Mouse (Mus musculus) heart, embryonic 10.5 days (tissue): ENCODE results near the gene Taf15. TPM values are rescaled to one million over a fixed set of nuclear protein-coding genes. Genes with fewer than 3 reads are reported as not detected.
"Not testable (repeated sequence)": the region's sequence is repeated elsewhere in the genome, so short reads cannot be mapped to it uniquely, and the experiment has no call there.

Experiments
- DNase-seq: peaks from one replicate; pipeline ENCODE4 v3.0.0-alpha.2; 2017; ENCODE audit warnings: low spot score
- H3K27ac ChIP-seq: fragments of 300-500 bp; sonication (generic); 2 replicates; pipeline ENCODE4 v1.5.1; 2016; ENCODE audit warnings: mild to moderate bottlenecking
- H3K27me3 ChIP-seq: fragments of 300-500 bp; sonication (generic); 2 replicates; pipeline ENCODE4 v1.6.1; 2016; ENCODE audit warnings: mild to moderate bottlenecking; ENCODE audit not compliant: poor library complexity, insufficient read depth, severe bottlenecking
- H3K36me3 ChIP-seq: fragments of 300-500 bp; sonication (generic); 2 replicates; pipeline ENCODE4 v1.6.1; 2016; ENCODE audit warnings: mild to moderate bottlenecking, moderate library complexity
- H3K4me1 ChIP-seq: fragments of 300-500 bp; sonication (generic); 2 replicates; pipeline ENCODE4 v1.6.1; 2016; ENCODE audit warnings: mild to moderate bottlenecking
- H3K4me3 ChIP-seq: fragments of 300-500 bp; sonication (generic); 2 replicates; pipeline ENCODE4 v1.5.1; 2016; ENCODE audit warnings: mild to moderate bottlenecking, moderate library complexity
- H3K9me3 ChIP-seq: fragments of 300-500 bp; sonication (generic); 2 replicates; pipeline ENCODE4 v1.6.1; 2016; ENCODE audit warnings: mild to moderate bottlenecking, moderate library complexity
- WGBS: fragments of 180-500 bp; shearing (Covaris S2); methylation state at CpG from one replicate; pipeline ENCODE4 v1.1.7; 2016; 5-methylcytosine and 5-hydroxymethylcytosine counted together
- polyA plus RNA-seq: library from polyadenylated mRNA; unstranded; fragments of >200 nt; fragmentation: Nextera tagmentation; extraction: Ambion mirVana; gene quantifications from 2 replicates; pipeline ENCODE4 v1.2.1, GENCODE M21; 2016

Gene Taf15
- polyA plus RNA-seq, 1 experiment from 2014 or later: 8.0 TPM

DNA sequence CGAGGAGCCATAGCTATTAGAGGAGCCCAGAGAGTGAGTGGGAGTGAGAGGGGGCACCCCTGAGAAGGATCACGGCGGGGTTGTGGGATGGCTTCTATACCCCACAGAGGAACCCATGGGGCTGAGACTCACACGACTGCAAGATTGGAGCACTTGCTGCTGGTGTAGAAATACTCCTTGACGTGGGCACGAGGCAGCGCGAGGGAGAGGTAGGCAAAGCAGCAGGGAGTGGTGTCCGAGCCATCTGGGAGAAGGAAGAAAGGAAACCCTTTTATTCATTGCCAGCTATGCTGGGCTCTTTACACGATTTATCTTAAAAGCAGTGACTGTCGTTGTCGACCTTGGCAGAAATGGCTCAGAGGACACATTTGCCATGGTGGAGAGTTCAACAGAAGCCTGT lies 56.1 kb downstream of the Taf15 start:
- Histone ChIP-seq H3K27ac (no peak overlapping the region), H3K36me3 (no peaks in the 10 kb centered on the region), H3K27me3 (no peaks in the 10 kb centered on the region), H3K9me3 (no peaks in the 10 kb centered on the region), H3K4me3 (no peak overlapping the region), H3K4me1 (0 out of 2 replicates have a peak, but pooled peaks cover 4% of the 10 kb centered on the region)
- no peak for DNase-seq
- WGBS: 71% methylated on average over 12 of the region's 12 CpGs

DNA sequence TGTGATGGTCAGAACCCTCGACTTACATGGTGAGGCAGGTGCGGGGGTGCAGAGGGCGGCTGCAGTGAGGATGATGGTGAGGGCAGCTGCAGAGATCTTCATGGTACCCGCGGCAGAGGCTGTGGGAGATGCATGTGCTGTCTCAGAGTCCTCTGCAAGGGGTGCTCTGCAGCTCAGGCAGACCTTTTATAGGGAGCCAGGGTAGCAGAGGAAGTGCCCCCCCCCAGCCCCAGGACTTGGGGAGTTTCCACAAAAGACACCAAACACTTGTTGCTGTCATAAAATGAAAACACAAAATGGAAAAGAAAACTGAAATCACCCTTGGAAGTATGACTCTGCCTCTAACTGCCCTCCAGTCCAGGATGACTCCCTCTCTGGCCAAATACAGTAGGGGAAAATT lies 57.5 kb downstream of the Taf15 start, which contains the start of gene Ccl5:
Gene Ccl5, minus strand, starts transcription at position 159 of the 400 bp plus-strand sequence.
- Histone ChIP-seq H3K27ac (no peak within 1 kb of the TSS), H3K36me3 (no peaks in the 10 kb centered on the region), H3K4me1 (peaks cover 16% of the 10 kb centered on the region; the same call in 1 of the 2 replicates), H3K9me3 (no peaks in the 10 kb centered on the region), H3K4me3 (no peak within 1 kb of the TSS), H3K27me3 (no peaks in the 10 kb centered on the region)
- no peak for DNase-seq
- 76% methylated on average over 5 of the region's 5 CpGs for WGBS

DNA sequence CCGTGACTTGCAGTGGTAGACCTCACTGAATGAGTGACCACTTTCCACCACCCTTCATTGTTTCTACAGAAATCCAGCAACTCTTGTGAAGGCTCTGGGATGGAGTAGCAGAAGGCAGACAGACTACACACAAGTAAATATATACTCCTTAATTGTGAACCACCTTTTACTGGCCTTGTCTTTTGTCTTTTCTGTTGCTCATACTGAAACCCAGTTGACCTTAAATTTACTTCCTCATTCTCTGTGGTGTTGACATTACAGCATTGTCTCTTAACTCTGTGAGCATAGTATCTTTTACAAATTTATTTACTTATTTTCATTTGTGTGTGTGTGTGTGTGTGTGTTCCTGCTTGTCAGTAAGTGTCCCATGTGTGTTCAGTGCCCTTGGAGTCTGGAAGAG lies 60.3 kb downstream of the Taf15 start:
- 93% methylated on average over 1 of the region's 1 CpGs for WGBS
- H3K9me3 ChIP-seq: no peaks in the 10 kb centered on the region
- peaks cover 16% of the 10 kb centered on the region; the same call in 1 of the 2 replicates for H3K4me1 ChIP-seq
- H3K36me3 ChIP-seq: no peaks in the 10 kb centered on the region
- no peak for DNase-seq
- no peaks in the 10 kb centered on the region for H3K27me3 ChIP-seq
- H3K4me3 ChIP-seq: no peak overlapping the region
- no peak overlapping the region for H3K27ac ChIP-seq

DNA sequence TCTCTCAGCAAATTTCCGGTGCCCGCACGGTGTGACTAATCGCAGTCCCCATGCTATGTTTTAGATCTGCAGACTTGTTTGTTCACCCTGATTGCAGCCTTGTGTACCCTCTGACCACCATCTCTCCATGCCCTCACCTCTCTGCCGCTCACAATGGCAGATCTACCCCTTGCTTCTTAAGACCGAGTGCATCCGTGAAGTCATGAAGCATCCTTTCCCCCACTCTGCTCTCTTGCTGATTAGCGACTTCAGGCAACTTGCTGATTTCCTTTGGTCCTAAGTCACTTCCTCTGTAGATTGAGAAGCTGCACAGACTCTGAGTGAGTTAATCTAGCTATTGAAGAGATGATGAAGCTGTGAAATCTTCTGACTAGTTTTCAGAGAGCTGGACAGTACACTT lies 61.3 kb downstream of the Taf15 start:
- no peak overlapping the region for H3K27ac ChIP-seq

DNA sequence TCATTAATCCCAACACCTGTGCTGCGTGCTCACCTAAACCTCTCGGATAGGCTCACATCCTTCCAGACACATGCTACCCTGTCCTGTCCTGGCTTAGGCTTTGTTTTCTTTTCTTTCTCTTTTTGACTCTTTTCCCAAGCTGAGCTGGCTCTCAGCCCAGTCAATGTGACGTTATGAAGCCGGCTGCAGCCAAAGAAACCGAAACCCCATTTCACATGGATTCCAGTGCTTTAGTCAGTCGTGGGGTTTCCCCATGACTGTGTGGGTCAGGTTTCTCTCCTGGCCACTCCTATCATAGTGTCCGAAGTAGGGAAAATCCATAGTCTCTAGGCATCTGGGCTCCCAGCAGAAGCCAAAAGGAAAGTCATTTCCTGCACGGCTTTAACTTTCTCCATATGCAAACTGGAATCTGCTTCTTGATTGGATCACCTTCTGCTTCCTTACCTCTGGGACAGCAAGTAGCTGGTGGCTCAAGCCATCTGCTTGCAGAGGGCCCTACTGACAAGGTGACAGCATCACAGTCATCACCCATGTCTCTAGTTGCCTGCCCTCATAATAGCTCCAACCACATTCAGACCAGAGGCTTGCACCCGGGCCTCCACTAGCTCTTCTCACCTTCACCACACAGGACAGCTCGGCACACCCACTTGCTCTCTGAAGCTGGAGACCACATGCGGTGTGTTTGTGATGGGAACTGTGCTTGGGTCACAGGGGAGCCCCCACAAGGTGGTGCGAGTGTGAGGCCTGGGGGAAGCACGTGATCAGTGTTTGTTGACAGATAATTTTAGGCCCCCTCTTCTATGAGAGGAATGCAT lies 61.9 kb downstream of the Taf15 start:
- no peak overlapping the region for H3K4me3 ChIP-seq
- H3K27me3 ChIP-seq: no peaks in the 10 kb centered on the region
- peaks cover 16% of the 10 kb centered on the region; the same call in 1 of the 2 replicates for H3K4me1 ChIP-seq
- 49% methylated on average over 13 of the region's 13 CpGs for WGBS
- H3K27ac ChIP-seq: no peak overlapping the region
- no peak for DNase-seq
- no peaks in the 10 kb centered on the region for H3K9me3 ChIP-seq
- H3K36me3 ChIP-seq: no peaks in the 10 kb centered on the region

More for the DNA sequence above, 61.3 kb downstream of the Taf15 start:
- no peak for DNase-seq
- H3K4me3 ChIP-seq: no peak overlapping the region
- H3K27me3 ChIP-seq: no peaks in the 10 kb centered on the region
- H3K36me3 ChIP-seq: no peaks in the 10 kb centered on the region
- H3K9me3 ChIP-seq: no peaks in the 10 kb centered on the region
- 79% methylated on average over 8 of the region's 8 CpGs for WGBS
- peaks cover 16% of the 10 kb centered on the region; the same call in 1 of the 2 replicates for H3K4me1 ChIP-seq

DNA sequence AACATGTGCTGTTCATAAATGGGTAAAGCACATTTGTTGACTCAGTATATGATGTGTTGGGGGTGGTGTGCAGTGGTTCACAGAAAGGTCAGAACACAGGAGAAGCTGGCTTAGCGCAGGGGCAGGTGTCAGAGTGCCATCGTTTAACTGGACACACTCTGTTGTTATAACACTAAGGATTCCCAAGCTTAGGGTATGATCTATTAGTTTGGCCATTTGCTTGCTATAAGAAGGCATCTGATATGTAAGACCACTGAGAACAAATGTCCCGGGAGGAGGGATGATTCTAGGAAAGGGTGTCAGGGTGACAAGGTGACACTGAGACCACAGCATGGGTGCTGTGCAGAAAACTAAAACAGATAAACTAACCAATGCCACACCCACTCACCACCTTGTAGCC lies 63.9 kb downstream of the Taf15 start:
- Histone ChIP-seq H3K36me3 (no peaks in the 10 kb centered on the region), H3K4me1 (peaks cover 12% of the 10 kb centered on the region; the same call in 1 of the 2 replicates), H3K9me3 (no peaks in the 10 kb centered on the region), H3K27me3 (no peaks in the 10 kb centered on the region), H3K4me3 (no peak overlapping the region), H3K27ac (no peak overlapping the region)
- WGBS: 81% methylated on average over 3 of the region's 3 CpGs
- DNase-seq: no peak

DNA sequence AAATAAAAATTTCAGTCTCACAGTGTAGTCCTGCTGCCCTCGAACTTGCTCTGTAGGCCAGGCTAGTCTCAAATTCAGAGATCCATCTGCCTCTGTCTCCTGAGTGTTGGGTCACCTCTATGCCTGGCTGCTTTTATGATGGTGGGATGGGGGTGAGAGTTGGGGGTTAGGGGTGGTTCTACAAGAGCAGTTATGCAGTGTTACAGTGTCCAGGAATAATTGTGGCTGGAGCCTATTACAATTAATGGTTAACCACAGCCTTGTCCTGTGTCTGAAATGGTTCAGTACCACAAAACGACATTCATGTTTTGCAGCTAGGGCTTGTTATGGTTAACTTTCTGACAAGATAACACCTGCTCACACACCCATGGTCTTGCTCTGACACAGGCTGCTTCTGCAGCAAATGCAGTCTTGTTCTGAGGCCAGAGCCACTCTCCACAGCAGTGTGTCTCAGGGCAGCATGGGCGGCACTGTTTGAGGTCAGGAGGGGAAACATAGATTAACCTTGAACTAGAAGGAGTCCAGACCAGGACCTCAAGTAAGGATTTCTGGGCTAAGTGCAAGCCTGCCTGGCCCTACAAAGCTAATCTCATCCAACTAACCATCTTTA lies 65.9 kb downstream of the Taf15 start:
- WGBS: 72% methylated on average over 3 of the region's 3 CpGs
- no peak for DNase-seq
- H3K27ac ChIP-seq: no peak overlapping the region
- H3K36me3 ChIP-seq: no peaks in the 10 kb centered on the region
- peaks cover 12% of the 10 kb centered on the region; the same call in 1 of the 2 replicates for H3K4me1 ChIP-seq
- H3K27me3 ChIP-seq: no peaks in the 10 kb centered on the region
- no peaks in the 10 kb centered on the region for H3K9me3 ChIP-seq
- no peak overlapping the region for H3K4me3 ChIP-seq

DNA sequence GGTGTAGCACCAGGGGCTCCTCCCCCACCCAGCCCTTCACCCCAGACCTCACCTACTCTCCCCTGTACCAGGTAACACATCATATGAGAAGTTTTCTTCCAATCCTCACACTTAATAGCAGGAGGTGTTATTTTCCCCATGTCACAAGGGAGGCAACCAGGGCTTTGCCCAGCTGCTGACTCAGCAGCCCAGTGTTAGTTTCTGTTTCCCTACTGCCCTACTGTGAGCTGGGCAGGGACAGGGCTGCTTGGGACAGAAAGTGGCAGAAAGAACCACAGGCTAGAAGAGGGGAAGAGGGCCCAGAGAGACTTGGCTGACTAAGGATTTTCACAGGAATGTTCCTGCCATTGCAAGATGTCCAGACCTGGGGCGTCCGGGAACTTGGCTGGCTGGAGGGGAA lies 68.0 kb downstream of the Taf15 start:
- H3K4me1 ChIP-seq: no peaks in the 10 kb centered on the region
- H3K27ac ChIP-seq: no peak overlapping the region
- H3K4me3 ChIP-seq: no peak overlapping the region
- 76% methylated on average over 2 of the region's 2 CpGs for WGBS
- no peaks in the 10 kb centered on the region for H3K27me3 ChIP-seq
- H3K36me3 ChIP-seq: no peaks in the 10 kb centered on the region
- no peaks in the 10 kb centered on the region for H3K9me3 ChIP-seq
- DNase-seq: no peak

DNA sequence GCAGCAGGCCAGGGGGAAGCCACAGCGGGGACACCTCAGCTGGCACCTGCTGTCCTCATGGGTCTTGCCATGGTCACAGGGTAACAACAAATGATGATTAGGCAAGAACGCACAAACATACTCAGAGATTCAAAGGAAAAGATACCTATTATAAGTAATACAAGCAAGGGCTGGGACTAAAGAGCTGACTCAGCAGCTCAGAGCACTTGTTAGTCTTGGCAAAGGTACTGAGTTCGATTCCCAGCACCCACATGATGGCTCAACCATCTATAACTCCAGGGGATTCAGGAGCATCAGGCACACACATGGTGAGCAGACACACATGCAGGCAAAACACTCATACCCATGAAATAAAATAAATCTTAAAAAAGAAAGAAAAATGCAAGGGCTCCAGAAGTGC lies 68.5 kb downstream of the Taf15 start:
- Histone ChIP-seq H3K27ac (no peak overlapping the region), H3K9me3 (no peaks in the 10 kb centered on the region), H3K4me1 (no peaks in the 10 kb centered on the region), H3K4me3 (no peak overlapping the region), H3K36me3 (no peaks in the 10 kb centered on the region), H3K27me3 (no peaks in the 10 kb centered on the region)
- WGBS: 85% methylated on average over 3 of the region's 3 CpGs
- no peak for DNase-seq

DNA sequence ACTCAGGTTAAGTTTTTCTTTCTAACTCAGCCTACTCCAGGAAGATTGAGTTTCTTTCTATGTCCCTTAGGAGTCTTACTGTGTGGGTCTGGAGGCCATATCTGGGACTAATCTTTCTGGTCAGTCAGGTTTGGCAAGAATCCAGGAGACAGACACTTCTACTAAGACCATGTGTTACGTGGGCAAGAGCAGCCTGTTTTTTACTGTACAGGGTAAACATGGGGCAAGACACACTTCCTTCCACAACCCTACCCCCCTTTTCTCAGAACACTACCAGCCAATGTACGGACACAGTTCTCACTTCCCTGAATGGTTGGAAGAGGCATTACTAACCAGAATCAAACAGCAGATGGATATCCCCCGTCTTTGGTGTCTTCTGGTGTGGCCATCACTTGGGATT lies 71.3 kb downstream of the Taf15 start:
- H3K9me3 ChIP-seq: no peaks in the 10 kb centered on the region
- no peaks in the 10 kb centered on the region for H3K27me3 ChIP-seq
- no peaks in the 10 kb centered on the region for H3K4me1 ChIP-seq
- DNase-seq: no peak
- H3K4me3 ChIP-seq: no peak overlapping the region
- H3K27ac ChIP-seq: no peak overlapping the region
- WGBS: 61% methylated on average over 3 of the region's 3 CpGs
- H3K36me3 ChIP-seq: no peaks in the 10 kb centered on the region

DNA sequence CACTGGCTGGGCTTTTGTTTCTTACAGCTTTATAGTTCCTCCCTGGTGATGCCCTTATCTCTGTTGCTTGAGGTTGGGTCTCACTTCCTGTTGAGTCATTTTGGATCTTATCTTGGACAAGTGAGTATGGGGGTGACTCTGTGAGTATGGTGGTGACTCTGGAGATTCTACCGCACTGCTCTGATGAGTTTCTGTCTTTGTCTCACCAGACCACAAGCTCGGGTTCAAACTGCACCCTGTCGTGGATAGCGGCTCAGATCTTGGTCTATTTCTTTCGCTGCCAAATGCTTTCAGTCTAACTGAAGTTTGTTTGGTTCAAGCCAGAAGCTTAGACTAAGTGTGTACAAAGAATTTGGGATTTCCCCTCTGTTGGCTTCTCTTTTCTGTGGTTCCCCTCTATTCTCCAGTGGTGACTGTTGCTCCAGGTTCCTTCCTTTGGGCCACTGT lies 77.3 kb downstream of the Taf15 start:
- Histone ChIP-seq H3K36me3 (no peaks in the 10 kb centered on the region), H3K4me3 (no peak overlapping the region), H3K27ac (no peak overlapping the region), H3K4me1 (no peaks in the 10 kb centered on the region), H3K9me3 (no peaks in the 10 kb centered on the region), H3K27me3 (no peaks in the 10 kb centered on the region)
- whole genome bisulfite sequencing: 76% methylated on average over 5 of the region's 5 CpGs
- no peak for DNase-seq

DNA sequence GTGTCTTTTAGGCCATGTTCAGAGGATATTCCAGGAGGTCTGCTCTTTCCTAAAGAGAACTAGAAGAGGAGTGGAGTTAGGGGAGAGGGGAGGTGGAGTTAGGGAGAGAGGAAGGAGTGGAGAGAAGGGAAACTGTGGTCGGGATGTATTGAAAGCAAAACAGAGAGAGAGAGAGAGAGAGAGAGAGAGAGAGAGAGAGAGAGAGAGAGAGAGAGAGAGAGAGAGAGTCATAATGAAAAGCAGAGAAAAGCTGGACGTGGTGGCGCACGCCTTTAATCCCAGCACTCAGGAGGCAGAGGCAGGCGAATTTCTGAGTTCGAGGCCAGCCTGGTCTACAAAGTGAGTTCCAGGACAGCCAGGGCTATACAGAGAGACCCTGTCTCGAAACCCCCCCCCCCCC lies 78.2 kb downstream of the Taf15 start:
- H3K27me3 ChIP-seq, H3K4me3 ChIP-seq, H3K27ac ChIP-seq, H3K4me1 ChIP-seq, H3K9me3 ChIP-seq, H3K36me3 ChIP-seq, DNase-seq: not testable (repeated sequence)
- WGBS: 81% methylated on average over 7 of the region's 7 CpGs

DNA sequence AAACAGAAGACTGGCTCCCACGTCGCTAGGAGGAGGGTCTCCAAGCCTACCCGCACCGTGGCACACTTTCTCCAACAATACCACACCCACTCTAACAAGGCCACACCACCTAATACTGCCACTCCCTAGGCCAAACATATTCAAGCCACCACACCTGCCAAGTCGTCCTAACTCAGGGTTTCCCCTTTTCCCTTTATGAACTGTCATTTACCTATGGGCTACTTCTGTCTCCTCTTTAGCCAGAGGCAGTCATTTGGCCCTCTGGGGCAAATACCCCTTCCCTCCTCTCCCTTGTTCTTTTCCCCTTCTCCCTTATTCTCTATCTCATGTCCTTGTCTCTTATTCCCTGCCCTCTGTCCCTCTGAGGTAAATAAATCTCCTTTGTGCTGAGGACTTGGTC lies 78.8 kb downstream of the Taf15 start:
- Histone ChIP-seq H3K36me3 (no peaks in the 10 kb centered on the region), H3K27me3 (no peaks in the 10 kb centered on the region), H3K9me3 (no peaks in the 10 kb centered on the region), H3K27ac (no peak overlapping the region), H3K4me1 (no peaks in the 10 kb centered on the region), H3K4me3 (no peak overlapping the region)
- no peak for DNase-seq
- 80% methylated on average over 5 of the region's 5 CpGs for WGBS
